Mouse (Mus musculus) C2C12 (cell line): ENCODE results near the gene Ccdc184.

Experiments
- CEBPB ChIP-seq: IDR thresholded peaks from one replicate; pipeline ENCODE4 v1.6.1; 2011; ENCODE audit warnings: low read depth, mild to moderate bottlenecking, control low read depth, moderate library complexity
- CTCF ChIP-seq: IDR thresholded peaks from one replicate; pipeline ENCODE4 v1.5.1; 2011; ENCODE audit not compliant: control insufficient read depth, insufficient read depth, insufficient read length
- FOSL1 ChIP-seq: IDR thresholded peaks from one replicate; pipeline ENCODE4 v1.8.0; 2011; ENCODE audit warnings: mild to moderate bottlenecking, low read length; ENCODE audit not compliant: poor library complexity, insufficient read depth, severe bottlenecking
- MAX ChIP-seq: IDR thresholded peaks from one replicate; pipeline ENCODE4 v1.6.1; 2011; ENCODE audit warnings: mild to moderate bottlenecking, control low read depth
- MYOD1 ChIP-seq: IDR thresholded peaks from one replicate; pipeline ENCODE4 v1.6.1; 2011; ENCODE audit warnings: low read depth; ENCODE audit not compliant: control insufficient read depth, insufficient read length
- MYOG ChIP-seq: IDR thresholded peaks from one replicate; pipeline ENCODE4 v1.6.1; 2011; ENCODE audit not compliant: control insufficient read depth, insufficient read length; ENCODE audit errors: extremely low read depth
- USF1 ChIP-seq: IDR thresholded peaks from one replicate; pipeline ENCODE4 v1.6.1; 2011; ENCODE audit warnings: low read depth, mild to moderate bottlenecking, control low read depth, moderate library complexity

DNA sequence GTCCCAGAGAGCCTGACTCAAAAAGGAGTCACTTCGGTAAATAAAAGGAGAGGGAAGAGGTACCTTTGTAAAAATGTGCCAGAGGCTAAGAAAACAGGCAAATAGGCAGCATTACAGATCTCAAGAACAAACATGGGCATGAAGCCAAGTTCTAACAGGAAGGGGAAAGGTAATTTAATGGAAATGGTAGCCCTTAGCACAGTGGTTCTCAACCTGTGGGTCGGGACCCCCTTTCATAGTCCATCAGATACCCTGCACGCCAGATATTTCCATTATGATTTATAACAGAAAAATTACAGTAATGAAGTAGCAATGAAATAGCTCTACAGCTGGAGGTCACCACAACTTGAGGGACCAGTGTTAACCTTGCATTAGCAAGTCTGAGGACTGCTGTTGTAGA is 10.4 kb downstream of the Ccdc184 start:
- TF ChIP-seq CTCF (no peak), MAX (no peak), USF1 (no peak), MYOD1 (no peak), FOSL1 (no peak), CEBPB (no peak), MYOG (no peak)
